In genomic region chr13:32964989-32965811, GRCm38 (mm10) we compare ENCODE assay signal across 8 mouse cellular contexts. TPM values are rescaled to one million over a fixed set of nuclear protein-coding genes. Genes with fewer than 3 reads are reported as not detected.
DNase-seq lines count a peak whose midpoint lies in the region; ATAC-seq and TF ChIP-seq lines count a peak whose summit lies in the region.

Gene Serpinb6b (plus strand): TSS chr13:32965209.

- 30% methylated on average over 16 of the region's 16 CpGs for WGBS in embryonic facial prominence, embryonic 14.5 days
- WGBS in heart, postnatal 0 days: 27% methylated on average over 16 of the region's 16 CpGs
- 3% methylated on average over 16 of the region's 16 CpGs for WGBS in spleen, adult 2 months

- peak within 1 kb of the TSS; percentile 28 for H3K4me3 ChIP-seq in embryonic facial prominence, embryonic 14.5 days (ENCODE audit: low read depth, low read length)
- peak within 1 kb of the TSS; percentile 54 for H3K4me3 ChIP-seq in heart, postnatal 0 days (ENCODE audit: low read depth, low read length)
- H3K4me3 ChIP-seq in spleen, adult 2 months (ENCODE audit: extremely low read depth, insufficient read depth, insufficient read length): peak within 1 kb of the TSS; percentile 75

- TF ChIP-seq CTCF in Patski (IDR thresholded peaks at IDR 0.05): peak; percentile 57
- peak; percentile 33; the same call in 1 of the 2 replicates for TF ChIP-seq CTCF in heart, postnatal 0 days (IDR thresholded peaks at IDR 0.05; ENCODE audit: low read depth)
- TF ChIP-seq CTCF in spleen, adult 2 months (IDR thresholded peaks at IDR 0.05; ENCODE audit: extremely low read depth, insufficient read depth, insufficient read length, insufficient replicate concordance): peak; percentile 37; the same call in 1 of the 2 replicates

- H3K36me3 ChIP-seq in embryonic facial prominence, embryonic 14.5 days (ENCODE audit: control insufficient read depth, insufficient read depth, low read length): no peaks in the 10 kb centered on the region
- H3K36me3 ChIP-seq in heart, postnatal 0 days (replicated peaks; ENCODE audit: control insufficient read depth, insufficient read depth, low read length): no peaks in the 10 kb centered on the region
- H3K36me3 ChIP-seq in spleen, adult 2 months (ENCODE audit: control insufficient read depth, insufficient read depth, low read length): no peaks in the 10 kb centered on the region; the same call in 1 of the 2 replicates

- H3K4me1 ChIP-seq in embryonic facial prominence, embryonic 14.5 days (ENCODE audit: control insufficient read depth, insufficient read depth, low read length): peaks cover 6% of the 10 kb centered on the region
- H3K4me1 ChIP-seq in heart, postnatal 0 days (ENCODE audit: control insufficient read depth, insufficient read depth): peaks cover 20% of the 10 kb centered on the region
- peaks cover 9% of the 10 kb centered on the region; the same call in 1 of the 2 replicates for H3K4me1 ChIP-seq in spleen, adult 2 months (ENCODE audit: control insufficient read depth, insufficient read depth, insufficient read length)

- in situ Hi-C loops in Patski (cut with MboI; ENCODE audit: low pct_unique_long_range_greater_than_20kb): loop anchor here (10.0 kb wide), 1 partner anchor 50 kb away; no protein-coding TSS in a partner anchor

- CTCF ChIA-PET in Patski (lab: Charles Lee): interaction anchor here (0.8 to 2.7 kb wide), 11 partner anchors 30 to 116 kb away, joined by 3 to 12 read pairs (median 4); no protein-coding TSS in a partner anchor

- peak within 1 kb of the TSS; percentile 53 for H3K4me2 ChIP-seq in embryonic facial prominence, embryonic 14.5 days (ENCODE audit: low read depth, low read length)
- H3K4me2 ChIP-seq in heart, postnatal 0 days (ENCODE audit: low read depth, low read length): peak within 1 kb of the TSS; percentile 79

- ATAC-seq in Patski: peak; percentile 59
- 0 out of 2 replicates have a peak, but pooled peaks have one; percentile 47 for ATAC-seq in embryonic facial prominence, embryonic 14.5 days (ENCODE audit: low read depth)
- peak; percentile 61 for ATAC-seq in heart, postnatal 0 days (ENCODE audit: insufficient read depth, low read depth)
- peak; percentile 36 for ATAC-seq in megakaryocyte, adult 5-6 weeks (ENCODE audit: poor library complexity, severe bottlenecking)

- no peaks in the 10 kb centered on the region for H3K9me3 ChIP-seq in embryonic facial prominence, embryonic 14.5 days (ENCODE audit: control insufficient read depth, low read length)
- H3K9me3 ChIP-seq in heart, postnatal 0 days (replicated peaks; ENCODE audit: control insufficient read depth, low read length): no peaks in the 10 kb centered on the region

- peak; percentile 35; the same call in 1 of the 2 replicates for TF ChIP-seq POLR2A in spleen, adult 2 months (IDR thresholded peaks at IDR 0.05; ENCODE audit: low read depth, low read length)

- peak within 1 kb of the TSS; percentile 47 for H3K9ac ChIP-seq in embryonic facial prominence, embryonic 14.5 days (ENCODE audit: low read depth, low read length)
- peak within 1 kb of the TSS; percentile 70 for H3K9ac ChIP-seq in heart, postnatal 0 days (replicated peaks; ENCODE audit: low read depth, low read length)

- no peaks in the 10 kb centered on the region for H3K27me3 ChIP-seq in Patski
- no peaks in the 10 kb centered on the region for H3K27me3 ChIP-seq in embryonic facial prominence, embryonic 14.5 days (replicated peaks; ENCODE audit: control insufficient read depth, insufficient read depth, low read length)
- no peaks in the 10 kb centered on the region for H3K27me3 ChIP-seq in heart, postnatal 0 days (ENCODE audit: control insufficient read depth, insufficient read depth, low read length)
- no peaks in the 10 kb centered on the region for H3K27me3 ChIP-seq in spleen, adult 2 months (ENCODE audit: control insufficient read depth, insufficient read depth, low read length)

- no peak within 1 kb of the TSS for H3K27ac ChIP-seq in embryonic facial prominence, embryonic 14.5 days (replicated peaks; ENCODE audit: low read depth, low read length)
- peak within 1 kb of the TSS; percentile 87 for H3K27ac ChIP-seq in heart, postnatal 0 days (ENCODE audit: low read depth)
- H3K27ac ChIP-seq in spleen, adult 2 months (ENCODE audit: insufficient read depth, low read length): peak within 1 kb of the TSS; percentile 84

- TF ChIP-seq EP300 in heart, postnatal 0 days (IDR thresholded peaks at IDR 0.05; ENCODE audit: low read depth): no peak

- DNase-seq in 416B (ENCODE audit: low read depth): peak; percentile 56
- no peak for DNase-seq in Patski (ENCODE audit: low read depth, low spot score)
- DNase-seq in embryonic facial prominence, embryonic 14.5 days (ENCODE audit: low spot score): peak; percentile 18
- DNase-seq in heart, postnatal 0 days (ENCODE audit: low spot score): peak; percentile 77
- peak; percentile 66 for DNase-seq in kidney, postnatal 14 days
- peak; percentile 18 to 38 for DNase-seq in spleen, adult 2 months (ENCODE audit: low read depth in 1 of 2, low spot score in 2 of 2)
- no peak for DNase-seq in right cerebral cortex, postnatal 36 days (ENCODE audit: low spot score in 2 of 2)

- POLR2A ChIA-PET in Patski (lab: Charles Lee): interaction anchor here (0.5 to 1.6 kb wide), 3 partner anchors 39 to 937 kb away, joined by 3 to 4 read pairs (median 4); no protein-coding TSS in a partner anchor

RNA-seq across cellular contexts. Expression of gene Serpinb6b, which starts in this region (rescaled TPM):
- polyA plus RNA-seq in Patski (2021): 91.5 TPM
- polyA plus RNA-seq in embryonic facial prominence, embryonic 14.5 days (2014; fragmentation: Nextera tagmentation; extraction: Ambion mirVana): 2.4 and 3.0 TPM in 2 replicates
- 46.1 and 66.6 TPM in 2 replicates for total RNA-seq in heart, postnatal 0 days (2014; rRNA removed; ENCODE audit: low replicate concordance)
- polyA plus RNA-seq in heart, postnatal 0 days (2015; fragmentation: Nextera tagmentation; extraction: Ambion mirVana): 23.4 and 30.8 TPM in 2 replicates
- total RNA-seq in megakaryocyte, adult 5-6 weeks (2015): 1.6 and 1.7 TPM in 2 replicates
- total RNA-seq in megakaryocyte, adult 5-6 weeks (2017): 1.9 and 7.2 TPM in 2 replicates
- polyA plus RNA-seq in spleen, adult 2 months (2012; rRNA removed): 10.5 and 13.0 TPM in 2 replicates

Comparison
In these comparisons a context has a peak if more than half of its experiments do, and no peak if none do; other contexts are left out.
1. DNase-seq: peak in 416B (single experiment), embryonic facial prominence, embryonic 14.5 days (single experiment), heart, postnatal 0 days (single experiment), kidney, postnatal 14 days (single experiment) and spleen, adult 2 months (2 of 2); none in Patski (single experiment) and right cerebral cortex, postnatal 36 days (0 of 2).
2. Peak in every context shown above with its lines, with median percentiles within 50 percentile points of each other: ATAC-seq, CTCF ChIP-seq and H3K4me3 ChIP-seq.